Mouse (Mus musculus) liver, embryonic 15.5 days (tissue): Measurements from ENCODE around the gene Atrip. TPM values are rescaled to one million over a fixed set of nuclear protein-coding genes. Genes with fewer than 3 reads are reported as not detected.

ENCODE experiments used
- ATAC-seq: fragments of 200-750 bp; cut with Nextera tagmentation; 2 replicates; pipeline ENCODE4 v1.8.0; 2017; ENCODE audit warnings: moderate number of reproducible peaks, mild to moderate bottlenecking, moderate library complexity; ENCODE audit not compliant: insufficient read depth
- H3K27ac ChIP-seq: fragments of 300-500 bp; sonication (generic); replicated peaks from 2 replicates; pipeline ENCODE4 v1.5.1; 2015; ENCODE audit warnings: mild to moderate bottlenecking, inconsistent platforms
- H3K27me3 ChIP-seq: fragments of 300-500 bp; sonication (generic); 2 replicates; pipeline ENCODE4 v1.6.1; 2015; ENCODE audit warnings: mild to moderate bottlenecking, inconsistent platforms
- H3K36me3 ChIP-seq: fragments of 300-500 bp; sonication (generic); replicated peaks from 2 replicates; pipeline ENCODE4 v1.6.1; 2015; ENCODE audit warnings: moderate library complexity, mild to moderate bottlenecking, inconsistent platforms
- H3K4me1 ChIP-seq: fragments of 300-500 bp; sonication (generic); replicated peaks from 2 replicates; pipeline ENCODE4 v1.6.1; 2015; ENCODE audit warnings: inconsistent platforms
- H3K4me2 ChIP-seq: fragments of 300-500 bp; sonication (generic); 2 replicates; pipeline ENCODE4 v1.6.1; 2015; ENCODE audit warnings: moderate library complexity, mild to moderate bottlenecking, inconsistent platforms
- H3K4me3 ChIP-seq: fragments of 300-500 bp; sonication (generic); replicated peaks from 2 replicates; pipeline ENCODE4 v1.5.1; 2015; ENCODE audit warnings: mild to moderate bottlenecking, inconsistent platforms
- H3K9ac ChIP-seq: fragments of 300-500 bp; sonication (generic); 2 replicates; pipeline ENCODE4 v1.6.1; 2015; ENCODE audit warnings: moderate library complexity, mild to moderate bottlenecking, inconsistent platforms
- H3K9me3 ChIP-seq: fragments of 300-500 bp; sonication (generic); replicated peaks from 2 replicates; pipeline ENCODE4 v1.6.1; 2016; ENCODE audit warnings: inconsistent platforms
- WGBS: fragments of 180-500 bp; shearing (Covaris S2); methylation state at CpG from one replicate; pipeline ENCODE4 v1.1.7; 2015; ENCODE audit warnings: mixed read lengths; ENCODE audit not compliant: insufficient replicate concordance; 5-methylcytosine and 5-hydroxymethylcytosine counted together
- polyA plus RNA-seq: library from polyadenylated mRNA; unstranded; fragments of >200 nt; fragmentation: Nextera tagmentation; extraction: Ambion mirVana; gene quantifications from 2 replicates; pipeline ENCODE4 v1.2.1, GENCODE M21; 2015

Atrip gene
- polyA plus RNA-seq, 1 experiment from 2014 or later: 9.2 TPM

DNA sequence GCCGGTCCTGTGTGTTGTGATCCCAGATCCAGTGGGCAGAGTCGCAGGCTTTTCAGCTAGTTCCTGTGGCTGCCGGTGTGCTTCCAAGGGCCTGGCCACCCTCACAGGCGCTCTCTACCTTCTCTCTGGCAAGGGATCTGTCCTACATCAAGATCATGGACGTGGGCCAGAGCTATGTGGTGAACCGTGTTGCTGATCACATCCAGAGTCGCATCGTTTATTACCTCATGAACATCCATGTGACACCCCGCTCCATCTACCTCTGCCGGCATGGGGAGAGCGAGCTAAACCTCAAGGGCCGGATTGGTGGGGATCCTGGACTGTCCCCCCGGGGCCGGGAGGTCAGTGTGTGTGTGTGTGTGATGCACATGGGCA lies 63.6 kb downstream of the Atrip start:
- no peaks in the 10 kb centered on the region for H3K27me3 ChIP-seq
- no peak overlapping the region for H3K4me3 ChIP-seq
- H3K4me1 ChIP-seq: peaks cover 15% of the 10 kb centered on the region
- WGBS: 72% methylated on average over 14 of the region's 14 CpGs
- H3K4me2 ChIP-seq: no peak overlapping the region
- no peak for ATAC-seq
- H3K27ac ChIP-seq: no peak overlapping the region
- H3K36me3 ChIP-seq: no peaks in the 10 kb centered on the region
- H3K9me3 ChIP-seq: no peaks in the 10 kb centered on the region
- H3K9ac ChIP-seq: no peak overlapping the region

DNA sequence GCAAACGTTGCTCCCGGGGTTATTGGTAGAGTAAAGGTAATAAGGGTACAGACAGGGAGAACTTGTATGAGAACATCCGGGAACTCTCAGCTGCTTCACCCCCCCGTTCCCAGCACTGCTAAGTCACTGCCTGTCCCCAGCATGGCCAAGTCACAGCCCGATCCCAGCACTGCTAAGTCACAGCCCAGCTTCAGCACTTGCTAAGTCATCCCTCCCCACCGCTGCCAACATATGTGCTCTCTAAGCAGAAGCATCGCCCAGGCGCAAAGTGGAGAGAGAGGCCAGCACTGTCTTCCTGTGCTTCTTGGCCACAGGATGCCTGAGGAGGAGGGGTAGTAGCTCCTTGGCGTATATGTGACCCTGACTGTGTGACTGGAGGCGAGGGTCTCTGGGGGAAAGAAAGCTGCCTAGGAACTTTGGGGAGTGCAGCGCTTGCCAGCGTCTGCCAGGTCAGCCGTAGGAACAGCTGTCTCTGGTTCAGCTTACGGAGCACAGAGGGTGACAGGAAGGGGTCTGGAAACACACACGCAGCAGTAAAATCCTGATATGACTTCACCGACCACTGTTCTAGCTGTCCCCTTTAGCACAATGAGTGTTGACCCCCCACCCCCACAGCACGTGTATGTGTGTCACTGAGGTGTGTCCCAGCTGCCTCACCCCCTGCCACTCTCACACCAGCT lies 64.1 kb downstream of the Atrip start:
- H3K36me3 ChIP-seq: no peaks in the 10 kb centered on the region
- ATAC-seq: peak; percentile 71
- H3K9ac ChIP-seq: no peak overlapping the region
- H3K9me3 ChIP-seq: no peaks in the 10 kb centered on the region
- 0 out of 2 replicates have a peak overlapping the region, but pooled peaks have one; percentile 3 for H3K4me2 ChIP-seq
- no peaks in the 10 kb centered on the region for H3K27me3 ChIP-seq
- peak overlapping the region; percentile 24; the same call in 1 of the 2 replicates for H3K27ac ChIP-seq
- WGBS: 23% methylated on average over 17 of the region's 17 CpGs
- H3K4me1 ChIP-seq: peaks cover 11% of the 10 kb centered on the region
- no peak overlapping the region for H3K4me3 ChIP-seq

DNA sequence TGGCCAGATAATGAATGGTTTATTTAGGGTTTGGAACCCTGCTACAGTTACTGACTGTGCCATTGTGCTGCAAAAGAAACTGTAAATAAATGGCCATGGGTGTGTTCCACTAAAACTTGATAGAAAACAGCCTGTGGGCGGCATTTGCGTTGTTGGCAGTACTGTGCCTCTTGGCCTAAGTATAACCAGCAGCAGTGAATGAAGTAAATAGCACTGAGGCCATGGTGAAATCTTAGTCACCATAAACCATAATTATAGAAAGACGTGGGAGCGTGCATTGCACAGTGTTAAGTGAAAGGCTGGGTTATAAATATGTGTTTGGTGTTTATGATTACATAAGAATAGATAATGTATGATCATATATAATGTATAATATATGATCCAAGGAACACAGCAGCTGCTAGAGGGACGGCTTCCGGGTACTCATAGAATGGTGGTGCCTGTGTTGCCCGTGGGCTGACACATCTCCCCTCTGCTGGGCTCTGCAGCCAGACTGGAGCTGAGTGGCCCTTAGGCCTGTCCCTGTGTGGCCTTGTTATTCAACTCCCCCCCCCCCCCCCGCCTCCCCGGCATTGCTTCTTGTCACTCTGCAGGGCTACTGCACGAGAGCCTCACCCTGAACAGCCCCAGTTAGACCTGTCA lies 64.8 kb downstream of the Atrip start:
- no peak overlapping the region for H3K4me3 ChIP-seq
- no peaks in the 10 kb centered on the region for H3K36me3 ChIP-seq
- H3K9ac ChIP-seq: no peak overlapping the region
- H3K27me3 ChIP-seq: no peaks in the 10 kb centered on the region
- no peak for ATAC-seq
- no peak overlapping the region for H3K4me2 ChIP-seq
- no peaks in the 10 kb centered on the region for H3K9me3 ChIP-seq
- H3K27ac ChIP-seq: no peak overlapping the region
- WGBS: 54% methylated on average over 9 of the region's 10 CpGs
- H3K4me1 ChIP-seq: peaks cover 9% of the 10 kb centered on the region

DNA sequence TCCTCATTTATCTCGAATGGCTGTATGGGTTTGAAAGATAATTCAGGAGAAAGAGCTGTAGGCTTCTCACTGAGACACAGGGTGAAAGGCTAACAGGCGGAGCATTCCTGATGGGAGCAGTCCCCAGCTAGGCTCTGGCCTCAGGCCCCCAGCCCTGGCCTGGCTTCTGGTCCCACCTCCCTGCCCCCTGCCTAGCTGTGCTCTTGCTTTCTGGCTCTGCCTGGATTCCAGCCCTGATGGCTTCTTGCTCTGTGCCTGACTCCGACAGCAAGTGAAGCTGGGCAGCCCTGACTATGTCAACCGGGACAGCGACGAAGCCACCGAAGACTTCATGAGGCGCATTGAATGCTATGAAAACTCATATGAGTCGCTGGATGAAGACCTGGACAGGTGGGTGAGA lies 65.8 kb downstream of the Atrip start:
- Histone ChIP-seq H3K27me3 (no peaks in the 10 kb centered on the region), H3K4me2 (no peak overlapping the region), H3K27ac (no peak overlapping the region), H3K9me3 (no peaks in the 10 kb centered on the region), H3K36me3 (no peaks in the 10 kb centered on the region), H3K9ac (no peak overlapping the region), H3K4me1 (peaks cover 9% of the 10 kb centered on the region), H3K4me3 (no peak overlapping the region)
- ATAC-seq: no peak
- 72% methylated on average over 9 of the region's 9 CpGs for WGBS

Other genes with a start within 250 kb of the Atrip start
- 0.15 and 0.16 TPM in 2 replicates for gene Celsr3, start 247.8 kb downstream of the Atrip start, polyA plus RNA-seq
- gene Slc26a6, start 220.8 kb downstream of the Atrip start, polyA plus RNA-seq: 6.3 and 6.5 TPM in 2 replicates
- gene Tmem89, start 159.5 kb downstream of the Atrip start, polyA plus RNA-seq: not detected in 2 replicates
- gene Uqcrc1, start 137.5 kb downstream of the Atrip start, polyA plus RNA-seq: 316 and 353 TPM in 2 replicates
- gene Col7a1, start 120.5 kb downstream of the Atrip start, polyA plus RNA-seq: 0.33 and 0.60 TPM in 2 replicates
- 0.07 TPM in 1 of 2 replicates, not detected in the other for gene Ucn2, start 88.1 kb downstream of the Atrip start, polyA plus RNA-seq
- gene Pfkfb4, start 82.3 kb downstream of the Atrip start, polyA plus RNA-seq: 3.9 and 4.5 TPM in 2 replicates
- 23.1 and 23.6 TPM in 2 replicates for gene Shisa5, start 35.6 kb downstream of the Atrip start, polyA plus RNA-seq
- gene Trex1, start 14.4 kb downstream of the Atrip start, polyA plus RNA-seq: 8.6 and 9.8 TPM in 2 replicates
- gene Ccdc51, start 8.4 kb upstream of the Atrip start, polyA plus RNA-seq: 11.4 and 12.0 TPM in 2 replicates
- 249 and 328 TPM in 2 replicates for gene Tma7, start 8.5 kb upstream of the Atrip start, polyA plus RNA-seq
- gene Plxnb1, start 21.3 kb upstream of the Atrip start, polyA plus RNA-seq: 3.5 and 5.8 TPM in 2 replicates
- gene Fbxw21, start 87.9 kb upstream of the Atrip start, polyA plus RNA-seq: 0.05 TPM in 1 of 2 replicates, not detected in the other
- gene Fbxw13, start 121.9 kb upstream of the Atrip start, polyA plus RNA-seq: not detected in 2 replicates
- gene Fbxw20, start 160.6 kb upstream of the Atrip start, polyA plus RNA-seq: not detected in 2 replicates
- gene Fbxw14, start 213.6 kb upstream of the Atrip start, polyA plus RNA-seq: not detected in 2 replicates